Mouse (Mus musculus): ENCODE results near the gene Tubb3.

DNA sequence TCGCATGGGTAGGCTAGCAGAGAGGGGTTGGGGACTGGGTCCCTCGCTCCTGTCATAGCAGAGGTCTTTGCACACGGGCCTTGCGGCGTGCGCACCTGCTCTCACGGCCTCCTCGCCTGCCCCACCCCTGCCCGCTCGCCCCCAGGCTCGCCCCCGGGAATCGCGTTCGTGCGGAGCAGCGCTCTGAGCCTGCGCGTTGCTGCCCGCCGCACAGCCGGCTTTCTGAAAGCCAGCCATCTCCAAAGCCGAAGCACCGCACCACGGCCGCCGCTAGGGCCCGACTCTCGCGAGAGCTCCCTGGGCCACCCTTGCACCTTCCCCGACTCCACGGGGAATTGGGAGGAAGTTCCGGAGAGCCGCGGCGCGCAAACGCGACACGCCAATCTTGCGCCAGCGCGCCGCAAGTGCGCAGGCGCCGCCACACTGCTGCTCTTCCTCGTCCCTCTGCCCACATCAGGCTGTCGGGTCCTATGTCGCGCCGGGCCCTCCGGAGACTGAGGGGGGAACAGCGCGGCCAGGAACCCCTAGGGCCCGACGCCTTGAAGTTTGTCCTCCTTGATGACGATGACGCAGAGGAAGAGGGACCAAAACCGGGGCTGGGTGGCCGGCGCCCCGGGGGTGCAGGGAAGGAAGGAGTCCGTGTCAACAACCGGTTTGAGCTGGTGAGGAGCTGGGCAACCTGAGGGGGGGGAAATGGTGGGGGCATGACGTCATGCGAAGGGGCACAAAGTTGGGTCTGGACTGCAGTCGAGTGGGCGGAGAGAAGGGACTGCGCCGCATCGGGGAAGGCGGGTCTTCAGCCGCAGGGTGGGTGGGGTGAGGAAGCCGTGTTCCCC, 37.6 kb upstream of the Tubb3 start, which contains the start of gene Tcf25:
- TF ChIP-seq POLR2A (IDR thresholded peaks at IDR 0.05; ENCODE audit: borderline replicate concordance, low read depth, low read length), result no peak
- no peak for TF ChIP-seq CTCF (IDR thresholded peaks at IDR 0.05; ENCODE audit: low read depth, low read length)
